Mouse (Mus musculus): ENCODE data around the gene Rdh7.
"Not testable (repeated sequence)": the region's sequence is repeated elsewhere in the genome, so short reads cannot be mapped to it uniquely, and the experiment has no call there.

The Rdh7 gene

DNA sequence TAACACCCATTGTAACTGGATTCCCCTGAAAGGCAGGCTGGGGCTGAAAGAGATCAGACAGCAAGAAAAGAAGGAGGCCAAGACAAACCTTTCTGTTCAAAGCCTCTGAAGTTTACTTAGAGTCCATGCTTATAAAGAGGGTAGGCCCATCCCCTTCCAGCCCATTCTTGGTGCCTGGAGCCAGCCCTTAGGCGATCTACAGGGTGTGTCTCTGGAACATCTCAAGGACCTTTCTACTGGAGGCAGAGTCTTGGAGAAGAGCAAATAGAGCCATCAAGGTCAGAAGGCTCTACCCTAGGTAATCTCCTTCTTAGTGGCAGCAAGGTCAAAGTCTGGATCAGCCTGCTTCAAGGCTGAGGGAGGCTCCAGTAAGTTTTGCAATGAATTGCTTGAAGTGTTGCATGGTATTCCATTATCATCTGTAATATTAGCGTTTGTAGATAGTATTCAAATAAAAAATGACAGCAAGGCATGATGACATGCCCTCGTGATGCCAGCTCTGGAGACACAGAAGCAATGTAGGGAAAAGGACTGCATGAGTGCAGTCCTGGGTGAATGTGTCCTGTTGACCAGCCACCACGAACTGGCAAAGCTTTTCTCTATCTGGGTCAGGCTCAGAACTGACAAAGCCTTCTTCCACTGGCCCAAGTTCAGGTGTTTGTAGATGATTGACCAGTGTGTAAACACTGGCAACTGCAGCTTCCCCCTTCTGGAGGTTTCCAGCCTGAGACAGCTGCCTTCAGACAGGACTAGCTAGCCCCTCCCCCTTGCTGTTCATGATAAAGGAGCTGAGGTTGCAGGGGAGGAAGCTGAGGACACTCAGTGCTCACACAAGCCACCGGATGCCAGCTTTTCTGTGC is 4.8 kb upstream of the Rdh7 start:
- DNase-seq (ENCODE audit: low spot score), result peak; percentile 25

GRCm38 (mm10) chr10:127891481-127891880 is 2.9 kb upstream of the Rdh7 start:
- no peak for DNase-seq (ENCODE audit: low spot score)

DNA sequence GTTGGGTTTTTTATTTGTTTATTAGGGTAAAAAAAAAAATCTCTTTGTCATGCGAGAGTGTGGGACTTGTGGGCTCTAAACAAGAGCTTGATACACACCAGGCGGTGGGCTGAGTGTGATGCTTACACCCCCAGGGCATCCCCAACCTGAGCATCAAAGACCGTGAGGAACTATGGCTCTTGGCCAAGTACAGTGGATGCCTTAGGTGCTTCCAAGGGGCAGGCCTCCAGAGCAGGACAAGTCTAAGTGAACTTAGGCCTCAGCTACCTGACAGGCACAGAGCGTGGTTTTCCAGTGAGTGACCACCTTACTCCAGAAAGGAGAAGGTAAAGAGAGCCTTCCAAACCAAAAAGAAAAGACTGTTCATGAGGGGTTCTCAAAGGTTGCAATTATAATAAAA is 1.6 kb downstream of the Rdh7 start:
- no peak for DNase-seq (ENCODE audit: low spot score)

GRCm38 (mm10) chr10:127886551-127886950 is 2.1 kb downstream of the Rdh7 start:
- no peak for DNase-seq (ENCODE audit: low spot score)

GRCm38 (mm10) chr10:127881041-127881440 is 7.6 kb downstream of the Rdh7 start:
- DNase-seq (ENCODE audit: low spot score), result no peak

DNA sequence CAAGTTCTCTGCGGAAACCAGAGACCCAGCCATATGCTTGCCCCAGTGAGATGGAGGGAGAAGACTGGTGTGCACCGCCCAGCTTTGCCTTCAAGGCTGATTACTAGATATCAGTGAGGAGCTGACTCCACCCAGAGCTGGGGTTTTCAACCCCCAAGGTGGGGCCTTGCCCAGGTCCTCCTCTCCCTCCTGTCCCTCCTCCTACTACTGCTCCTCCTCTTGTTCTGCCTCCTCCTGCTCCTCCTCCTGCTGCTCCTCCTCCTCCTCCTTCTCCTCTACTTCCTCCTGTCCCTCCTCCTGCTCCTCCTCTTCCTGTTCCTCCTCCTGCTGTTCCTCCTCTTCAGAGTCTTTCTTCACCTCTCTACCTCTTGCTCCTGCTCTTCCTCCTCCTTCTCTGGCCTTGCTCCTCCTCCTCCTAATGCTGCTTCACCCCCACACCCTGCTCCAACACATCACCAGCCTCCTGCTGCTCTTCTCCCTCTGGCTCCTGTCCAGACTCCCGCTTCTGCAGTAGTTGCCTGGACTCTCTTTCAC is 9.4 kb downstream of the Rdh7 start:
- no peak for DNase-seq (ENCODE audit: low spot score)

DNA sequence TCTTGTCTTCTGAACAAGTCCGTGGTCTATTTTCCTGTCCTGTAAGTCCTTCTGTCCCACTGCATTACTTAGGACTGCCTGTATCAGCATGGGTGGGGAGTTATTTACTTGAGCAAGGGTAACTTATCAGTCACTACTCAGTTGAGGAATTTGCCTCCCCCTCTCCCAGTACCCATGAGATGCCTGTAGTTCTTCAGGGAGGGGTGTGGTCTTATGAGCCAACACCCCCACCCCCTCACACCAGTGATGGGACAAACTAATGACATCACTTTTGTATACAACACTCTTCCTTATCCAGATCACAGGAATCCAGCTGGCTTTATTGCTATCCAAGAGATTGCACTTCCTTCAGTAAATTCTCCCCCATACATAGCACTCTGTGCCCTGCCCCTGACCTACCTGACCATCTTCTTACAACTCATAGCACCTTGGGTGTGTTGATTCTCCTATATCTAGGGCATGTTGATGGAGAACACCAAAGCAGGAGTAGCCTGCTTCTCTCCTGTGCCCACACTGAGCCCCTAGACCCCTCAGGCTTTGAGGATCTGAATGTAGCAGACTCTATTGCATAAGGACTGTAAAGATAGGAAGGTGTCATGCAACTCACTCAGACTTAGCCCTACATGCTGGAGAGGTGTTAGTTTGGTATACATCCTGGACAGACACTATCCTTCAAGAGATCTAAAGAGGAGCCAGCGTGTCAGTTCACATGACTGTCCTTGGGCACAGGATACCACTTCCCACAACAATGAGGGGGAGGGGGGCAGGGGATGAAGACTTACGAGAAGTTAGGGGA is 10.2 kb downstream of the Rdh7 start:
- DNase-seq (ENCODE audit: low spot score), result no peak

GRCm38 (mm10) chr10:127877681-127878080 is 10.9 kb downstream of the Rdh7 start:
- no peak for DNase-seq (ENCODE audit: low spot score)

GRCm38 (mm10) chr10:127872484-127872883 is 16.1 kb downstream of the Rdh7 start:
- DNase-seq (ENCODE audit: low spot score), result peak; percentile 28

- no peak for DNase-seq (ENCODE audit: low spot score)
Observed at GRCm38 (mm10) chr10:127866232-127866631, 22.4 kb downstream of the Rdh7 start, which contains the start of gene Rdh16f2. Rdh16f2 (plus strand) TSS chr10:127866474.

- DNase-seq (ENCODE audit: low spot score), result no peak
Observed at GRCm38 (mm10) chr10:127864931-127865330, 23.7 kb downstream of the Rdh7 start.

- no peak for DNase-seq (ENCODE audit: low spot score)
Observed at GRCm38 (mm10) chr10:127856376-127856775, 32.2 kb downstream of the Rdh7 start.

DNA sequence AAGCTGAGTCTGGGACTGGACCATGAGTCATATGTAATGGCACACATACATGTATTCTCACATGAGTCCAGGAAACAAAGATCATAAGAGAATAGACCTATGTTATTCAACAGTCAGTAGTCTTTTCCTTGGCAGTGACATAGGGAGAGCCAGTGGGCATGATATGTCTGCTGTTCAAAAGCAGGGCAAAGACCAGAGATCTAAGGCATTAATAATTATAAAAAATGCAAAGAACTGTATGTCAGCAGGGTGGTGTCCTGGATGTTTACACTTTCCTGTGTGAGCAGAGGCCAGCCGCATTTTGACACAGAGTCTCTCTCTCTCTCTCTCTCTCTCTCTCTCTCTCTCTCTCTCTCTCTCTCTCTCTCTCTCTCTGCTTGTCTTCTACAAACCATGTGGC is 39.0 kb downstream of the Rdh7 start, which contains the start of gene Rdh19:
TSS of gene Rdh19 (plus strand) at position 301 of the 400 bp plus-strand sequence.
- no peak for DNase-seq (ENCODE audit: low spot score)

GRCm38 (mm10) chr10:127848089-127848488 is 40.5 kb downstream of the Rdh7 start:
- no peak for DNase-seq (ENCODE audit: low spot score)

DNA sequence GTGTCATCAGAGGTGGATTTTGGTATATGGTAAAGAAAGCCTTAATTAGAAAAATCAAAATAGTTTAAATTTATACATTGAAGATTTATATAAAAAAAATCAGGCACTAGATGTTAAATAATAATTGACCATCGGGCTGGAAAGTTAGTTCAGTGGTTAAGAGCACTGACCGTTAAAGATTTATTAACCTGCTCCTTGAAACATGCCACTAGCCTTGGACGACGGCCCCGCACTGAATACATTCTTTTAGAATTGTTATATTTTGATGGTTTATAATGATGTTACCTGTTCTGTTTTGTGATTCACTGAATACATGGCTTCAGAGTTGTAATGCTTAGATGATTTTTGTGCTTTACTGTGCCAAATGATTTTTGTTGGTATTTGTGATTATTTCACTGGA is 42.7 kb downstream of the Rdh7 start:
- not testable (repeated sequence) for DNase-seq (ENCODE audit: low spot score)

- no peak for DNase-seq (ENCODE audit: low spot score)
Observed at GRCm38 (mm10) chr10:127840776-127841175, 47.8 kb downstream of the Rdh7 start.

DNA sequence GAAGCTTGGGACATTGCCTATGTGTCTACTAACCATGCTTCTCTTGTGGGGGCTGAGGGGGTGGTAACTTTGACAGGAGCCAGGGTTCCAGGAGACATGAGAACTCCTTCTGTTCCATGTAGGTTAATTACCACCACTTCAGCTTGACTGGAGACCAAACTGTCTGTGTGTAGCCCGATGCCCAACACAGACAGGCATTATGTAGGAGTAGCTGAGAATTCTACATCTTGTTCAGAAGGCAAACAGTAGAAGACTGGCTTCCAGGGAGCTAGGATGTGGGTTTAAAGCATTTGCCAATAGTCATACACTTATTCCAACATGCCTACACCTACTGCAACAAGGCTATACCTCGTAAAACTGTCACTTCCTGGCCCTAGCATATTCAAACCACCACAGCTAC is 50.1 kb downstream of the Rdh7 start:
- DNase-seq (ENCODE audit: low spot score), result no peak

GRCm38 (mm10) chr10:127837793-127838192 is 50.8 kb downstream of the Rdh7 start:
- not testable (repeated sequence) for DNase-seq (ENCODE audit: low spot score)

- no peak for DNase-seq (ENCODE audit: low spot score)
Observed at GRCm38 (mm10) chr10:127835292-127835691, 53.3 kb downstream of the Rdh7 start.

GRCm38 (mm10) chr10:127834186-127834585 is 54.4 kb downstream of the Rdh7 start:
- not testable (repeated sequence) for DNase-seq (ENCODE audit: low spot score)

Data from embryo, embryonic 10 days (tissue).